Mouse (Mus musculus) heart, embryonic 15.5 days (tissue): ENCODE data around the gene Fkbp9. TPM values are rescaled to one million over a fixed set of nuclear protein-coding genes. Genes with fewer than 3 reads are reported as not detected.

Source experiments
- ATAC-seq: fragments of 200-750 bp; cut with Nextera tagmentation; replicated peaks from 2 replicates; pipeline ENCODE4 v1.8.0; 2017; ENCODE audit warnings: low read depth, moderate TSS enrichment; ENCODE audit not compliant: insufficient number of reproducible peaks, insufficient read depth, low FRiP score
- H3K27ac ChIP-seq: fragments of 300-500 bp; sonication (generic); 2 replicates; pipeline ENCODE4 v1.5.1; 2015; ENCODE audit warnings: mild to moderate bottlenecking, inconsistent platforms
- H3K27me3 ChIP-seq: fragments of 300-500 bp; sonication (generic); 2 replicates; pipeline ENCODE4 v1.6.1; 2015; ENCODE audit warnings: inconsistent platforms
- H3K36me3 ChIP-seq: fragments of 300-500 bp; sonication (generic); 2 replicates; pipeline ENCODE4 v1.6.1; 2015; ENCODE audit warnings: mild to moderate bottlenecking, inconsistent platforms
- H3K4me1 ChIP-seq: fragments of 300-500 bp; sonication (generic); replicated peaks from 2 replicates; pipeline ENCODE4 v1.6.1; 2015; ENCODE audit warnings: inconsistent platforms
- H3K4me2 ChIP-seq: fragments of 300-500 bp; sonication (generic); 2 replicates; pipeline ENCODE4 v1.6.1; 2015; ENCODE audit warnings: inconsistent platforms, mild to moderate bottlenecking, moderate library complexity
- H3K4me3 ChIP-seq: fragments of 300-500 bp; sonication (generic); 2 replicates; pipeline ENCODE4 v1.5.1; 2015; ENCODE audit warnings: mild to moderate bottlenecking, inconsistent platforms
- H3K9ac ChIP-seq: fragments of 300-500 bp; sonication (generic); 2 replicates; pipeline ENCODE4 v1.6.1; 2015; ENCODE audit warnings: mild to moderate bottlenecking, inconsistent platforms
- H3K9me3 ChIP-seq: fragments of 300-500 bp; sonication (generic); replicated peaks from 2 replicates; pipeline ENCODE4 v1.6.1; 2016; ENCODE audit warnings: inconsistent platforms
- WGBS: fragments of 180-500 bp; shearing (Covaris S2); methylation state at CpG from one replicate; pipeline ENCODE4 v1.1.7; 2015; ENCODE audit warnings: mixed read lengths; 5-methylcytosine and 5-hydroxymethylcytosine counted together
- polyA plus RNA-seq: library from polyadenylated mRNA; unstranded; fragments of >200 nt; fragmentation: Nextera tagmentation; extraction: Ambion mirVana; gene quantifications from 2 replicates; pipeline ENCODE4 v1.2.1, GENCODE M21; 2015

Fkbp9 gene
- polyA plus RNA-seq, 1 experiment from 2014 or later = 129 TPM

- Histone ChIP-seq H3K4me1 (peaks cover 16% of the 10 kb centered on the region), H3K4me3 (no peak overlapping the region), H3K9ac (no peak overlapping the region), H3K36me3 (peaks cover 37% of the 10 kb centered on the region), H3K9me3 (no peaks in the 10 kb centered on the region), H3K4me2 (no peak overlapping the region), H3K27me3 (no peaks in the 10 kb centered on the region), H3K27ac (peak overlapping the region; percentile 44)
- peak; percentile 82 for ATAC-seq
- whole genome bisulfite sequencing = 24% methylated on average over 1 of the region's 1 CpGs
Measured at GRCm38 (mm10) chr6:56879352-56879955, 47.6 kb downstream of the Fkbp9 start.

GRCm38 (mm10) chr6:56888561-56888960 lies 56.7 kb downstream of the Fkbp9 start:
- ATAC-seq = no peak
- H3K9ac ChIP-seq = no peak overlapping the region
- no peaks in the 10 kb centered on the region for H3K27me3 ChIP-seq
- no peak overlapping the region for H3K27ac ChIP-seq
- H3K9me3 ChIP-seq = no peaks in the 10 kb centered on the region
- WGBS = 90% methylated on average over 6 of the region's 6 CpGs
- peaks cover 48% of the 10 kb centered on the region for H3K36me3 ChIP-seq
- no peak overlapping the region for H3K4me2 ChIP-seq
- H3K4me1 ChIP-seq = no peaks in the 10 kb centered on the region
- H3K4me3 ChIP-seq = no peak overlapping the region

- Histone ChIP-seq H3K4me2 (no peak overlapping the region), H3K9me3 (no peaks in the 10 kb centered on the region), H3K4me3 (no peak overlapping the region), H3K27me3 (no peaks in the 10 kb centered on the region), H3K36me3 (peaks cover 42% of the 10 kb centered on the region), H3K9ac (no peak overlapping the region), H3K27ac (no peak overlapping the region), H3K4me1 (no peaks in the 10 kb centered on the region)
- WGBS = 87% methylated on average over 2 of the region's 2 CpGs
- ATAC-seq = no peak
Measured at GRCm38 (mm10) chr6:56890762-56891161, 58.9 kb downstream of the Fkbp9 start.

- Histone ChIP-seq H3K9ac (no peak overlapping the region), H3K36me3 (no peaks in the 10 kb centered on the region), H3K4me1 (peaks cover 38% of the 10 kb centered on the region), H3K27me3 (no peaks in the 10 kb centered on the region), H3K4me3 (peak overlapping the region; percentile 1; the same call in 1 of the 2 replicates), H3K27ac (peak overlapping the region; percentile 67), H3K4me2 (peak overlapping the region; percentile 31), H3K9me3 (no peaks in the 10 kb centered on the region)
- ATAC-seq = no peak; the same call in 1 of the 2 replicates
- 46% methylated on average over 3 of the region's 3 CpGs for WGBS
Measured at GRCm38 (mm10) chr6:56899601-56900000, 67.7 kb downstream of the Fkbp9 start.

- Histone ChIP-seq H3K9ac (no peak overlapping the region), H3K4me2 (peak overlapping the region; percentile 59), H3K36me3 (no peaks in the 10 kb centered on the region), H3K4me3 (peak overlapping the region; percentile 46), H3K27me3 (no peaks in the 10 kb centered on the region), H3K9me3 (no peaks in the 10 kb centered on the region), H3K27ac (peak overlapping the region; percentile 74), H3K4me1 (peaks cover 45% of the 10 kb centered on the region)
- 52% methylated on average over 3 of the region's 3 CpGs for WGBS
- no peak for ATAC-seq
Measured at GRCm38 (mm10) chr6:56901336-56901735, 69.5 kb downstream of the Fkbp9 start.

GRCm38 (mm10) chr6:56901824-56902386 lies 70.0 kb downstream of the Fkbp9 start:
- peak overlapping the region; percentile 74 for H3K27ac ChIP-seq
- H3K9ac ChIP-seq = peak overlapping the region; percentile 26
- ATAC-seq = peak; percentile 62
- WGBS = 13% methylated on average over 12 of the region's 12 CpGs
- H3K4me1 ChIP-seq = peaks cover 46% of the 10 kb centered on the region
- H3K27me3 ChIP-seq = no peaks in the 10 kb centered on the region
- no peaks in the 10 kb centered on the region for H3K36me3 ChIP-seq
- H3K9me3 ChIP-seq = no peaks in the 10 kb centered on the region
- peak overlapping the region; percentile 46 for H3K4me3 ChIP-seq
- H3K4me2 ChIP-seq = peak overlapping the region; percentile 59

DNA sequence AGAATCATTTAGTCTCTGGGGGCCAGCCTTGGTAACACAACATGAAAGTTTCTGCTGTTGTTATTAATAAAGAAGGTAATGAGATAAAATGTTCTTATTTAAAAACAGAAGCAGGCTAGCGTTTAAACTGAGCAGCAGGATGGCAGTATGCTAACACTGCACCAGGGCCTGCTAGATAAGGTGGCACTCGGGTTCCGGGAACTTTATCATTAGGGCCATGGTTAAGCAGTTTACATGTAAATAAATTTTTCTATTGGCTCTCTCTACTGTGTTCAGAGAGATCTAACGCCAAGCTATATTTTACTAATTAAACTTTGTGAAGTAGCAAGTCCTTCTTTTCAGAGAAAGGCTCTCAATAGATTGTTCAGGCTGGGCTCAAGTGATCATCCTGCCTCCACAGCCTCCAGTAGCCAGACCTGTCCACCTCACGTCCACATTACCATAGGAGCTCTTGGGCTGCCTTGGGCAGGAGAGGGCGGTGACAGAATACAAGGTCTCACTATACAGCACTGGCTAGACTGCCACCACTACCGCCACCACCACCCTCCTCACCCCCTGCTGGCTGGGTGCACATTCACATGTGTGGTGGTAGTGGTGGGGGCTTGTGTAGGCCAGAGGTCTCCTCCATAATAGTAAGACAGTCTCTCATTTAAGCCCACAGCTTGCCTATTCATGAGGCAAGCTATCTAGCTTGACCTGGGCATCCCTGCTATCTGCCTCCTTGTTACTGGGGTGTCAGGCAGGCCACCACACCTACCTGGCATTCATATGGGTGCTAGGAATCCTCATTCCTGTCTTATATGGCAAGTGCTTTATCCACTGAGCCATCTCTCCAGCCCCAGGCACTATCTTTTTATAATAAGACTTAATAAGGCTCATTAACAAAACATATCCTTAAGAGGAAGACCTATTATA lies 71.0 kb downstream of the Fkbp9 start:
- Histone ChIP-seq H3K27me3 (no peaks in the 10 kb centered on the region), H3K4me2 (0 out of 2 replicates have a peak overlapping the region, but pooled peaks have one; percentile 59), H3K36me3 (no peaks in the 10 kb centered on the region), H3K9me3 (no peaks in the 10 kb centered on the region), H3K27ac (peak overlapping the region; percentile 74; the same call in 1 of the 2 replicates), H3K4me3 (no peak overlapping the region), H3K4me1 (peaks cover 46% of the 10 kb centered on the region), H3K9ac (no peak overlapping the region)
- ATAC-seq = peak; percentile 19; the same call in 1 of the 2 replicates
- WGBS = 65% methylated on average over 7 of the region's 7 CpGs

GRCm38 (mm10) chr6:56903831-56904230 lies 72.0 kb downstream of the Fkbp9 start:
- Histone ChIP-seq H3K4me1 (peaks cover 44% of the 10 kb centered on the region), H3K4me2 (peak overlapping the region; percentile 40), H3K27ac (peak overlapping the region; percentile 68), H3K9me3 (no peaks in the 10 kb centered on the region), H3K36me3 (no peaks in the 10 kb centered on the region), H3K27me3 (no peaks in the 10 kb centered on the region), H3K4me3 (no peak overlapping the region), H3K9ac (no peak overlapping the region)
- no peak for ATAC-seq
- 16% methylated on average over 6 of the region's 6 CpGs for WGBS

DNA sequence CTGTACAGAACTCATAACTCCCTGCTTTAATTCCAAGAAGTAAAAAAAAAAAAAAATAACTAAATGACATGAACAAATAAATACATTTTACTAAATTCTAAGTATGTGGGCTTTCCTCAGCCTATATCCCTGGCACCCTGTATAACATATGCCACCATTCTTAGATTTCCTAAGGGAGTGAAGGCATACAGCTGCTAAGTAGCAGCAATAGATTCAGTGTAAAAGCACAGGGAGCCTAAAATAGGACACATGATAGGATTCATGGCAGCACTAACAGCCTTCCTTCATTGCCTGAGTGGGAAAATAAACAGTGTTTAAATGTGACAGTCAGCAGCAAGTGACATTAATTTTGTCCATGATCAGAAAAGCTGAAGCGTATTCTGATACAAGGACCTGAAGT lies 72.5 kb downstream of the Fkbp9 start:
- Histone ChIP-seq H3K36me3 (no peaks in the 10 kb centered on the region), H3K27ac (peak overlapping the region; percentile 68), H3K4me3 (no peak overlapping the region), H3K4me1 (peaks cover 41% of the 10 kb centered on the region), H3K9ac (no peak overlapping the region), H3K4me2 (peak overlapping the region; percentile 40; the same call in 1 of the 2 replicates), H3K27me3 (no peaks in the 10 kb centered on the region), H3K9me3 (no peaks in the 10 kb centered on the region)
- no peak for ATAC-seq
- 51% methylated on average over 1 of the region's 1 CpGs for WGBS

DNA sequence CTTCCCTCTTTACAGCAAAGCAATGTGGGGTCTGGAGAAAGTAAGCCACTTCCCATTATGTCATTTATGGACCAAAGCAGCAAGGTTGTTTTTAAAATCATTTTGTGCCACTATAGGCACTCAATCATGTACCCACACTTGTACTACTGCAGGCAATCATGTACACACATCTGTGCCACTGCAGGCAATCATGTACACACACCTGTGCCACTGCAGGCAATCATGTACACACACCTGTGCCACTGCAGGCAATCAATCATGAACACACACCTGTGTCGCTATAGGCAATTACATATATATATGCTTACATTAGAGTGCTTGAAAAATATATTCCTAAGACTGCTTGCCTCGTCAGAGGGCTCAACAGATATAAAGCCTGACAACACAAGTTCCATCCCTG lies 73.1 kb downstream of the Fkbp9 start:
- Histone ChIP-seq H3K27me3 (no peaks in the 10 kb centered on the region), H3K4me1 (peaks cover 36% of the 10 kb centered on the region), H3K9me3 (no peaks in the 10 kb centered on the region), H3K9ac (no peak overlapping the region), H3K4me3 (no peak overlapping the region), H3K36me3 (no peaks in the 10 kb centered on the region), H3K27ac (0 out of 2 replicates have a peak overlapping the region, but pooled peaks have one; percentile 7), H3K4me2 (no peak overlapping the region)
- 85% methylated on average over 2 of the region's 2 CpGs for WGBS
- no peak for ATAC-seq

DNA sequence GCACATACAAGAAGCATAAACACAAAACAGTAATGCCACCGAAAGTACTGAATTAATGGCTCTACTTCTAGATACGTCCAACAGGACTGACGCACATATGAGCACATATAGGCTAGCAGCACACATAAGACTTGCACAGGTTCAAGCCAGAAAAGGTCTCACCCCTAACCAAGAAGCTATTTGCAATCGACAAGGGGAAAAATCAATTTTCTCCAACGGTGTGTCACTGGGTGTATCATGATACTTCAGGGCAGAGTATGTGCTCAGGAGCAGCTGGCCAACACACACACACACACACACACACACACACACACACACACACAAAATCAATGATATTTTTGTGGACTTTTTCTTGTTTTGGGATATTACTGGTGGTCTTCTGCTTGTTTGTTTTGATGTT lies 73.6 kb downstream of the Fkbp9 start:
- H3K4me1 ChIP-seq = peaks cover 35% of the 10 kb centered on the region
- no peaks in the 10 kb centered on the region for H3K27me3 ChIP-seq
- no peaks in the 10 kb centered on the region for H3K36me3 ChIP-seq
- H3K4me2 ChIP-seq = no peak overlapping the region
- H3K4me3 ChIP-seq = no peak overlapping the region
- no peaks in the 10 kb centered on the region for H3K9me3 ChIP-seq
- H3K9ac ChIP-seq = no peak overlapping the region
- no peak overlapping the region for H3K27ac ChIP-seq
- no peak for ATAC-seq
- WGBS = 83% methylated on average over 5 of the region's 5 CpGs
